Mouse (Mus musculus) liver, embryonic 16.5 days (tissue): ENCODE results near the gene Hspa1a. TPM values are rescaled to one million over a fixed set of nuclear protein-coding genes. Genes with fewer than 3 reads are reported as not detected.
"Not testable (repeated sequence)": the region's sequence is repeated elsewhere in the genome, so short reads cannot be mapped to it uniquely, and the experiment has no call there.

Source experiments
- ATAC-seq: fragments of 200-750 bp; cut with Nextera tagmentation; 2 replicates; pipeline ENCODE4 v1.8.0; 2017; ENCODE audit warnings: low read depth, mild to moderate bottlenecking, moderate number of reproducible peaks, moderate library complexity
- H3K27ac ChIP-seq: fragments of 300-500 bp; sonication (generic); 2 replicates; pipeline ENCODE4 v1.5.1; 2014; ENCODE audit warnings: mild to moderate bottlenecking, low read length
- H3K27me3 ChIP-seq: fragments of 300-500 bp; sonication (generic); 2 replicates; pipeline ENCODE4 v1.6.1; 2014; ENCODE audit warnings: low read depth, low read length, mixed read lengths; ENCODE audit not compliant: control insufficient read depth, insufficient read depth
- H3K36me3 ChIP-seq: fragments of 300-500 bp; sonication (generic); 2 replicates; pipeline ENCODE4 v1.6.1; 2014; ENCODE audit warnings: mild to moderate bottlenecking; ENCODE audit not compliant: control insufficient read depth, insufficient read depth
- H3K4me1 ChIP-seq: fragments of 300-500 bp; sonication (generic); 2 replicates; pipeline ENCODE4 v1.6.1; 2014; ENCODE audit warnings: low read depth, low read length, mixed read lengths; ENCODE audit not compliant: control insufficient read depth
- H3K4me2 ChIP-seq: fragments of 300-500 bp; sonication (generic); 2 replicates; pipeline ENCODE4 v1.6.1; 2014; ENCODE audit warnings: low read depth, low read length, mixed read lengths
- H3K4me3 ChIP-seq: fragments of 300-500 bp; sonication (generic); 2 replicates; pipeline ENCODE4 v1.5.1; 2014; ENCODE audit warnings: low read depth, mild to moderate bottlenecking, low read length
- H3K9ac ChIP-seq: fragments of 300-500 bp; sonication (generic); 2 replicates; pipeline ENCODE4 v1.6.1; 2014; ENCODE audit warnings: low read depth, low read length
- H3K9me3 ChIP-seq: fragments of 300-500 bp; sonication (generic); replicated peaks from 2 replicates; pipeline ENCODE4 v1.6.1; 2016; ENCODE audit warnings: low read length; ENCODE audit not compliant: control insufficient read depth
- WGBS: fragments of 180-500 bp; shearing (Covaris S2); extraction: QIAGEN DNeasy Blood & Tissue Kit; methylation state at CpG from one replicate; pipeline ENCODE4 v1.1.7; 2014; ENCODE audit not compliant: insufficient replicate concordance; 5-methylcytosine and 5-hydroxymethylcytosine counted together
- polyA plus RNA-seq: library from polyadenylated mRNA; unstranded; fragments of >200 nt; fragmentation: Nextera tagmentation; extraction: Ambion mirVana; gene quantifications from 2 replicates; pipeline ENCODE4 v1.2.1, GENCODE M21; 2015

The Hspa1a gene
- polyA plus RNA-seq, 1 experiment from 2014 or later, result 0.87 TPM

DNA sequence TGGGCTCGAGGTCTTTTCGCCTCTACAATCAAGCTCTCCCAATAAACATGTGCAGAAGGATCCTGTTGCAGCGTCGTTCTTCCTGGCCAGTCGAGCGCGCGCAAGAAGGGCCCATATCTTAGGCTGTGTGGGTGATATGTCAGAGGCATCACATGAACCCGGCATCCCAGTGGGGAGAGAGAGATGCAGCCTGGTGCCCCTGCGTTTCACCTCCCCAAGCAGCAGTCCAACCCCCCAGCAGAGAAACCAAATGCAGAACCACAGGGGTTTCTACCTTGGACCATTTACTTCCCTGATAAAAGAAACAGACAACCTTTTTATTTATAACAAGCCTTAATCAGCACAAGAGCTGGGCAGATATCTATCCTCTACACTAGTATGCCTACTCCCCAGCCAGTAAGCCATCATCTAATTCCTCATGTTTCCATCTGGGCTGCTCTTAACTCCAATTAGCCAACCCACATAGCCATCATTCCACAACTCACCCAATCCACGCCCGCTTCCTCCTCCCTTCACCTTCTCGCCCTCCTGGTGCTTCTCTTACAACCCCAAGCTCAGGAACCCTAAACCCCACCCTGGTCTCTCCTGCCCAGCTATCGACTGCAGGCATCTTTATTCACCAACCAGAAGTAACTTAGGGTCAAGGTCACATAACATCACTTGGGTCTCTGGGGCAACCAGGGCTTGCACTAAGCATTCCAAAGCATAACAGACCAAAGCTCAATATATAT lies 24.6 kb upstream of the Hspa1a start:
- Histone ChIP-seq H3K4me1 (peaks cover 28% of the 10 kb centered on the region), H3K4me2 (peak overlapping the region; percentile 95), H3K9ac (peak overlapping the region; percentile 29; the same call in 1 of the 2 replicates), H3K27me3 (no peaks in the 10 kb centered on the region), H3K9me3 (no peaks in the 10 kb centered on the region), H3K27ac (peak overlapping the region; percentile 51), H3K4me3 (peak overlapping the region; percentile 82), H3K36me3 (peaks cover 10% of the 10 kb centered on the region)
- 68% methylated on average over 12 of the region's 14 CpGs for WGBS
- ATAC-seq, result no peak

DNA sequence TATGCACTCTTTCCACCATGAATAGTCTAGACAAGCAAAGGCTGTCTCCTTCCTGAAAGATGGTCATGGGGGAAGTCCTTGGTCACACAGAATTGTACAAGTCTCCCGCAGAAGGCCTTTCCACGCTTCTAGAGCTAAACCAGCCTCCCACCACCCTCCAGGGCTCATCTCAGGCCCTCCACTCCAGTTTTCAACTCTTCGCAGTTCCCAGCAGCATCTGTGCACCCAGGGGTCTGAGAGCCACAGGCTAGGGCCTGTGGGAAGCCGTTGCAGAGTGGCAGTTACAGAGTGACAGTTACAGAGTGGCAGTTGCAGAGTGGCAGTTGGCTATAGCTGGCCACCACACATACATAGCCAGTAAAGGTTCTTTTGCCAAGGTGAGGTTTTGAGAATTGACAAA lies 24.0 kb upstream of the Hspa1a start:
- not testable (repeated sequence) for ATAC-seq, H3K4me3 ChIP-seq, H3K4me2 ChIP-seq

DNA sequence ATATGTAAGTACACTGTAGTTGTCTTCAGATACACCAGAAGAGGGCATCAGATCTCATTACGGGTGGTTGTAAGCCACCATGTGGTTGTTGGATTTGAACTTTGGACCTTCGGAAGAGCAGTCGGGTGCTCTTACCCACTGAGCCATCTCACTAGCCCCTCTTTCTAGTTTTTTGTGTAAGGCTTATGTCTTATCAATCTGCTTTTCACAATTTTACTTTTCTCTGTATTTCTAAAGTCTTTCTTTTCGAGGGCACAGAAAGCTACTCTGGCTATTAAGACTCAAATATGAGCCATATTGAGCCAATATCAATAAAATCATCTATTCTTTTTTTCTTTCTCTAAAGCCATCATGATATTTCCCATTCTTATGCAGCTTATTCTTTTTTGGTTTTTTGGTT lies 23.2 kb upstream of the Hspa1a start:
- H3K27ac ChIP-seq, H3K9ac ChIP-seq, H3K4me3 ChIP-seq, H3K4me2 ChIP-seq, H3K9me3 ChIP-seq, ATAC-seq, H3K27me3 ChIP-seq: not testable (repeated sequence)
- Histone ChIP-seq H3K4me1 (peaks cover 28% of the 10 kb centered on the region), H3K36me3 (peaks cover 16% of the 10 kb centered on the region)
- WGBS, result 80% methylated on average over 4 of the region's 4 CpGs

More for the DNA sequence above, 24.0 kb upstream of the Hspa1a start:
- peaks cover 10% of the 10 kb centered on the region for H3K36me3 ChIP-seq
- H3K9ac ChIP-seq, H3K27me3 ChIP-seq, H3K9me3 ChIP-seq, H3K27ac ChIP-seq: not testable (repeated sequence)
- H3K4me1 ChIP-seq, result peaks cover 28% of the 10 kb centered on the region
- 79% methylated on average over 4 of the region's 4 CpGs for WGBS

DNA sequence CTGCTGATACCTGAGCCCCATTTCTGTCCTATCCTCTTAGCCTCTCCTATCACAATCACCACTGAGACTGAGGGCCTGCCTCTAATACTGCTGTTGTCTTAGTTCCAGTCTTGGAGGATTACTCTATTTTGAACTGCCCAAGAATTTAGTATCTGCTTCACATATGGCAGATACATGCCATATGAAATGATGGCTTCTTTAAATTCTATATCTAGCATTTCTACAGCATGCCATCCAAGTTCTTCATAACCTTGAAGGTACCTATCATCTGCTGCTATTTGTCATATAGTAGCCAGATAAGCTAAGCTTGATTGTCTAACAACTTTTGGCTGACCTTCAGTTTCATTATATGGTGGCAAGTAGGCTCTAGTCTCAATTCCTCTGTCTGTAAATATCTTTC lies 22.8 kb upstream of the Hspa1a start:
- no peak overlapping the region for H3K9ac ChIP-seq
- peaks cover 28% of the 10 kb centered on the region for H3K4me1 ChIP-seq
- H3K4me2 ChIP-seq, result no peak overlapping the region
- ATAC-seq, result no peak
- no peaks in the 10 kb centered on the region for H3K27me3 ChIP-seq
- no peak overlapping the region for H3K4me3 ChIP-seq
- no peaks in the 10 kb centered on the region for H3K9me3 ChIP-seq
- peaks cover 16% of the 10 kb centered on the region for H3K36me3 ChIP-seq
- H3K27ac ChIP-seq, result no peak overlapping the region

DNA sequence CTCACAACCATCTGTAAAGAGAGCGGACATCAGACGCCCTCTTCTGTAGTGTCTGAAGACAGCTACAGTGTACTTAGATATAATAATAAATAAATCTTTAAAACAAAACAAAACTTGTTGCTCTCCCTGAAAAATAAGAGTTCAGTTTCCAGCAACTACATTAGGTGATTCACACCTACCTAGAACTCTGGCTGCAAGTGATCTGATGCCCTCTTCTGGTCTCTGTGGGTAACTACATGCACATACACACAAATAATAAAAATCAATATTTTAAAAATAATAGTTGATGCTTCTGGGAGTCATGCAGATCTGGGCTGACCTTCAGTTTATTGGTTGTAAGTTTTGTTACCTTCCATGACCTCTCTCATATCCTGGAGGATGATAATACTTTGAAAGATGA lies 12.3 kb upstream of the Hspa1a start:
- Histone ChIP-seq H3K9ac (no peak overlapping the region), H3K27ac (no peak overlapping the region), H3K27me3 (no peaks in the 10 kb centered on the region), H3K36me3 (peaks cover 17% of the 10 kb centered on the region), H3K9me3 (no peaks in the 10 kb centered on the region), H3K4me2 (no peak overlapping the region), H3K4me1 (peaks cover 27% of the 10 kb centered on the region), H3K4me3 (no peak overlapping the region)
- ATAC-seq, result no peak
- WGBS, result 52% methylated on average over 2 of the region's 2 CpGs

DNA sequence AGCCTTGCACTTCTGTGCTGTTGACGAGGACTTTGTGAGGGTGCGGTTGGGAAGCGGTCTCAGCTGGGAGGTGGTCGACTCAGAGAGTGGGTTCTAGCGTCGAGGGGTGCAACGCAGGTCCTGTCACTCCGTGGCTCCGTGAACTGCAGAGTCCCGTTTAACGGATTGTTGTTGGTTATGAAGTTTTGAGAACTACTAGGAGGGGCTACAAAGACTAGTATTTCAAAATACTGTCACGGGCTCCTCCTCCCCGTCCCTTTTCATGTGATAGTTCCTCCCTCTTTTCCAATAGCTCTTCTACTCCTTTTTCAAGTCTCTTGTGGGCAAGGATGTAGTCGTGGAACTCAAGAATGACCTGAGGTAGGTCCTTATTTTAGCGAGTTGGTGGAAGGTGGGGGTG lies 10.4 kb upstream of the Hspa1a start:
- H3K4me1 ChIP-seq, result peaks cover 27% of the 10 kb centered on the region
- ATAC-seq, result peak; percentile 30
- H3K4me3 ChIP-seq, result peak overlapping the region; percentile 91
- peak overlapping the region; percentile 86 for H3K4me2 ChIP-seq
- H3K27ac ChIP-seq, result peak overlapping the region; percentile 96
- no peaks in the 10 kb centered on the region for H3K27me3 ChIP-seq
- H3K9ac ChIP-seq, result peak overlapping the region; percentile 89
- peaks cover 17% of the 10 kb centered on the region for H3K36me3 ChIP-seq
- no peaks in the 10 kb centered on the region for H3K9me3 ChIP-seq
- WGBS, result 0% methylated on average over 15 of the region's 15 CpGs

DNA sequence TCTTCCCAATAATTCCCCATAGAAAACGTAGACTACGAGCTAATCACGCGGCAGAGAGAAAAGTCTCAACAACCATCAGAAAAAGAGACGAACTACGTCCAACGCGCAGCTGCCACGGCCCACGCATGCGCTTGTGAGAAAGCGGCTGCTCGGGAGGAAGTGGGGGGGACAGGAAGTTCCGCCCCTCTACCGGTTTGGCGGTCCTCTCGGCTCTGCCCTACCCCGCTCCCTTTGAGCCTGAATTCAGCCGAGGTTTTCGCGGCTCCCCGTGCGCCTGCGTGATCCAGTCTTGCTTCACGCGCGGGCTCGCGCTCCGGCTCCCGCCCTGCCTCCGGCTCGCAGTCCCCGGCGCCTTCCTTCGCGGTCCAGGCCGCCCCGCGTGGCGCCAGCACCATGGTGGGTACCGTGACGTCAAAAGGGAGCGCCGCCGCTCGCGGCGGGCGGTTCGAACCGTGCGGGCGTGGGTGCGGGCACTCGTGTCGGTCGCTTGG lies 9.8 kb upstream of the Hspa1a start, which contains the start of gene Lsm2:
Gene Lsm2 (plus strand): TSS at position 173 of the 491 bp plus-strand sequence.
- peak within 1 kb of the TSS; percentile 96 for H3K27ac ChIP-seq
- H3K9me3 ChIP-seq, result no peaks in the 10 kb centered on the region
- ATAC-seq, result peak; percentile 93
- H3K36me3 ChIP-seq, result peaks cover 17% of the 10 kb centered on the region
- peak within 1 kb of the TSS; percentile 89 for H3K9ac ChIP-seq
- H3K4me3 ChIP-seq, result peak within 1 kb of the TSS; percentile 91
- H3K27me3 ChIP-seq, result no peaks in the 10 kb centered on the region
- peak within 1 kb of the TSS; percentile 86 for H3K4me2 ChIP-seq
- peaks cover 27% of the 10 kb centered on the region for H3K4me1 ChIP-seq
- WGBS, result under 1% methylated on average over 58 of the region's 58 CpGs

DNA sequence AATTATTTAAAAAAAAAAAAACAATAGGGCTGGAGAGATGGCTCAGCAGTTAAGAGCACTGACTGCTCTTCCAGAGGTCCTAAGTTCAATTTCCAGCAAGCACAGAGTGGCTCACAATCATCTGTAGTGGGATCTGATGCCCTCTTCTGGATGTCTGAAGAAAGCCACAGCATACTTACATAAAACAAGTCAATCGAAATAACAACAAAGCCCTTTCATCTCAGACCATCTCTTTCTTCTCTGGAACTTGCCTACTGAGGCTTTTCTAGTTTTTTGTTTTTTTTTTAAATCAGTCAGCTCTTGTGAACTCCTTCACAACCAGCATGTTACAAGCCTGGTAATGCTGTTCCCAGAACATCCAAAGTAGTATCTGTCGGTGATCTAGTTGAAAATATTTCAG lies 8.7 kb upstream of the Hspa1a start:
- H3K27me3 ChIP-seq, result no peaks in the 10 kb centered on the region
- 15% methylated on average over 2 of the region's 2 CpGs for WGBS
- no peaks in the 10 kb centered on the region for H3K9me3 ChIP-seq
- peaks cover 8% of the 10 kb centered on the region for H3K36me3 ChIP-seq
- peak overlapping the region; percentile 91 for H3K4me3 ChIP-seq
- ATAC-seq, result no peak
- H3K4me2 ChIP-seq, result peak overlapping the region; percentile 86
- peak overlapping the region; percentile 89 for H3K9ac ChIP-seq
- H3K4me1 ChIP-seq, result peaks cover 27% of the 10 kb centered on the region
- peak overlapping the region; percentile 96 for H3K27ac ChIP-seq

DNA sequence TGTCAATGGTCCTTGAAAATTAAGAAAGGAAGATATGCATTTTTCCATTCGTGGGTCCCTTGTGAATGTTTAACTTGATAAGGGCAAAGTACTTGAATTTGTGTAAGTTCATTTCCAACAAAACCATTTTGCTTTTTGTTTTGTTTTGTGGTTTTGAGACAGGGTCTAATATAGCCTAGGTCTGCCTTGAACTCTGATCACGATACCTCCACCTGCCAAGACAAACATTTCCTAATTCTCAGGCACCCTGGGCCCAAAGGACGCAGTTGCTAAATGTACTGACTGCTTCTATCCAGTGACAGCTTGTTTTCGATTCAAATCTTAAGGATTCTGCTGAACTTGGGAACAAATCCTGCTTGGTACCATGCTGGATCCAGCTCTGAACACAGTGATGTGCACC lies 7.7 kb upstream of the Hspa1a start:
- Histone ChIP-seq H3K9ac (no peak overlapping the region), H3K9me3 (no peaks in the 10 kb centered on the region), H3K4me3 (no peak overlapping the region), H3K36me3 (no peaks in the 10 kb centered on the region), H3K4me2 (no peak overlapping the region), H3K4me1 (peaks cover 24% of the 10 kb centered on the region), H3K27me3 (no peaks in the 10 kb centered on the region), H3K27ac (peak overlapping the region; percentile 8; the same call in 1 of the 2 replicates)
- no peak for ATAC-seq
- 72% methylated on average over 4 of the region's 4 CpGs for WGBS
